Mouse (Mus musculus) G1E-ER4 (cell line): Measurements from ENCODE around the gene Defb26. TPM values are rescaled to one million over a fixed set of nuclear protein-coding genes. Genes with fewer than 3 reads are reported as not detected.

ENCODE experiments used
- GATA1 ChIP-seq: IDR thresholded peaks from one replicate; pipeline ENCODE4 v1.8.0; 2012; ENCODE audit warnings: low read length, inconsistent platforms
- polyA plus RNA-seq: library from polyadenylated mRNA; stranded (reverse); fragments of >175 nt; gene quantifications from 2 replicates; pipeline ENCODE4 v1.2.3, GENCODE M21; 2012

Gene Defb26
- polyA plus RNA-seq: not detected in 2 replicates

- TF ChIP-seq GATA1: no peak
Measured at GRCm38 (mm10) chr2:152511592-152511991, at the start of gene Defb26. Defb26 (minus strand) TSS chr2:152511692.

GRCm38 (mm10) chr2:152556655-152557054 is 45.2 kb upstream of the Defb26 start:
- TF ChIP-seq GATA1: no peak

- TF ChIP-seq GATA1: no peak
Measured at GRCm38 (mm10) chr2:152553774-152554423, 42.4 kb upstream of the Defb26 start.

GRCm38 (mm10) chr2:152548124-152548523 is 36.6 kb upstream of the Defb26 start:
- no peak for TF ChIP-seq GATA1

- TF ChIP-seq GATA1: no peak
Measured at GRCm38 (mm10) chr2:152544691-152545090, 33.2 kb upstream of the Defb26 start.

GRCm38 (mm10) chr2:152543478-152543877 is 32.0 kb upstream of the Defb26 start:
- TF ChIP-seq GATA1: no peak

GRCm38 (mm10) chr2:152542897-152543296 is 31.4 kb upstream of the Defb26 start:
- no peak for TF ChIP-seq GATA1

GRCm38 (mm10) chr2:152541979-152542378 is 30.5 kb upstream of the Defb26 start:
- no peak for TF ChIP-seq GATA1

GRCm38 (mm10) chr2:152539944-152540710 is 28.6 kb upstream of the Defb26 start, which contains the start of gene Defb29:
Defb29 (minus strand) TSS chr2:152540098.
- no peak for TF ChIP-seq GATA1

GRCm38 (mm10) chr2:152517981-152518380 is 6.5 kb upstream of the Defb26 start, which contains the start of gene Defb28:
Defb28 (plus strand) TSS chr2:152518255.
- no peak for TF ChIP-seq GATA1

GRCm38 (mm10) chr2:152516084-152516483 is 4.6 kb upstream of the Defb26 start:
- no peak for TF ChIP-seq GATA1

- TF ChIP-seq GATA1: no peak
Measured at GRCm38 (mm10) chr2:152503950-152504349, 7.5 kb downstream of the Defb26 start.

- TF ChIP-seq GATA1: no peak
Measured at GRCm38 (mm10) chr2:152500863-152501229, 10.6 kb downstream of the Defb26 start.

- no peak for TF ChIP-seq GATA1
Measured at GRCm38 (mm10) chr2:152500204-152500862, 11.2 kb downstream of the Defb26 start.

GRCm38 (mm10) chr2:152498020-152498419 is 13.5 kb downstream of the Defb26 start:
- TF ChIP-seq GATA1: no peak

- TF ChIP-seq GATA1: no peak
Measured at GRCm38 (mm10) chr2:152493151-152493550, 18.3 kb downstream of the Defb26 start.
